Mouse (Mus musculus) lung, postnatal 0 days (tissue): ENCODE data around the gene Gm49721. TPM values are rescaled to one million over a fixed set of nuclear protein-coding genes. Genes with fewer than 3 reads are reported as not detected.
"Not testable (repeated sequence)": the region's sequence is repeated elsewhere in the genome, so short reads cannot be mapped to it uniquely, and the experiment has no call there.

Experiments used
- ATAC-seq: fragments of 200-750 bp; cut with Nextera tagmentation; 2 replicates; pipeline ENCODE4 v1.8.0; 2017; ENCODE audit warnings: moderate library complexity
- DNase-seq: peaks from one replicate; pipeline ENCODE4 v3.0.0-alpha.2; 2016; ENCODE audit warnings: low spot score
- H3K27ac ChIP-seq: fragments of 300-500 bp; sonication (generic); 2 replicates; pipeline ENCODE4 v1.5.1; 2014; ENCODE audit warnings: antibody characterized with exemption, mild to moderate bottlenecking, low read length, mixed read lengths
- H3K27me3 ChIP-seq: fragments of 300-500 bp; sonication (generic); replicated peaks from 2 replicates; pipeline ENCODE4 v1.6.1; 2014; ENCODE audit warnings: low read length, mixed read lengths; ENCODE audit not compliant: insufficient read depth
- H3K36me3 ChIP-seq: fragments of 300-500 bp; sonication (generic); 2 replicates; pipeline ENCODE4 v1.6.1; 2014; ENCODE audit warnings: low read length, mixed read lengths; ENCODE audit not compliant: insufficient read depth
- H3K4me1 ChIP-seq: fragments of 300-500 bp; sonication (generic); 2 replicates; pipeline ENCODE4 v1.6.1; 2014; ENCODE audit warnings: antibody characterized with exemption, low read depth, low read length, mixed read lengths; ENCODE audit not compliant: insufficient read depth
- H3K4me2 ChIP-seq: fragments of 300-500 bp; sonication (generic); replicated peaks from 2 replicates; pipeline ENCODE4 v1.6.1; 2014; ENCODE audit warnings: low read depth, mild to moderate bottlenecking, low read length, moderate library complexity, mixed read lengths
- H3K4me3 ChIP-seq: fragments of 300-500 bp; sonication (generic); 2 replicates; pipeline ENCODE4 v1.5.1; 2014; ENCODE audit warnings: low read depth, low read length
- H3K9ac ChIP-seq: fragments of 300-500 bp; sonication (generic); replicated peaks from 2 replicates; pipeline ENCODE4 v1.6.1; 2014; ENCODE audit warnings: low read depth, mild to moderate bottlenecking
- H3K9me3 ChIP-seq: fragments of 300-500 bp; sonication (generic); 2 replicates; pipeline ENCODE4 v1.6.1; 2016; ENCODE audit warnings: low read length, mixed read lengths
- WGBS: fragments of 180-500 bp; shearing (Covaris S2); extraction: QIAGEN DNeasy Blood & Tissue Kit; methylation state at CpG from one replicate; pipeline ENCODE4 v1.1.7; 2014; 5-methylcytosine and 5-hydroxymethylcytosine counted together
- polyA plus RNA-seq: library from polyadenylated mRNA; unstranded; fragments of >200 nt; fragmentation: Nextera tagmentation; extraction: Ambion mirVana; gene quantifications from 2 replicates; pipeline ENCODE4 v1.2.1, GENCODE M21; 2015

Gene Gm49721
- polyA plus RNA-seq, 1 experiment from 2014 or later = 0.32 TPM

- ATAC-seq = peak; percentile 92
- not testable (repeated sequence) for H3K27ac ChIP-seq, H3K9me3 ChIP-seq, H3K4me2 ChIP-seq, H3K4me1 ChIP-seq, H3K9ac ChIP-seq, H3K36me3 ChIP-seq, H3K27me3 ChIP-seq, DNase-seq, H3K4me3 ChIP-seq
- no CpG with 5 or more reads among the region's 3 CpGs for WGBS
Measured at GRCm38 (mm10) chr17:7003392-7003791, 24.7 kb downstream of the Gm49721 start.

- ATAC-seq, H3K27ac ChIP-seq, H3K27me3 ChIP-seq, H3K9ac ChIP-seq, H3K36me3 ChIP-seq, H3K4me2 ChIP-seq, DNase-seq, H3K4me1 ChIP-seq, H3K4me3 ChIP-seq, H3K9me3 ChIP-seq: not testable (repeated sequence)
- 44% methylated on average over 3 of the region's 4 CpGs for WGBS
Measured at GRCm38 (mm10) chr17:7005646-7006045, 26.9 kb downstream of the Gm49721 start.

GRCm38 (mm10) chr17:7008885-7009284 lies 30.2 kb downstream of the Gm49721 start:
- not testable (repeated sequence) for H3K9me3 ChIP-seq, H3K27me3 ChIP-seq, H3K4me3 ChIP-seq, H3K4me1 ChIP-seq, H3K4me2 ChIP-seq, DNase-seq, H3K36me3 ChIP-seq, ATAC-seq, H3K9ac ChIP-seq, H3K27ac ChIP-seq

GRCm38 (mm10) chr17:7009440-7009839 lies 30.7 kb downstream of the Gm49721 start:
- not testable (repeated sequence) for H3K9me3 ChIP-seq, H3K4me1 ChIP-seq, H3K27ac ChIP-seq, H3K36me3 ChIP-seq, H3K27me3 ChIP-seq, H3K4me3 ChIP-seq, DNase-seq, ATAC-seq, H3K9ac ChIP-seq, H3K4me2 ChIP-seq
- WGBS = no CpG with 5 or more reads among the region's 7 CpGs

GRCm38 (mm10) chr17:7009901-7010300 lies 31.2 kb downstream of the Gm49721 start:
- not testable (repeated sequence) for H3K4me2 ChIP-seq, H3K4me3 ChIP-seq, H3K27me3 ChIP-seq, H3K9ac ChIP-seq, ATAC-seq, H3K9me3 ChIP-seq, H3K27ac ChIP-seq, H3K4me1 ChIP-seq, H3K36me3 ChIP-seq
- DNase-seq = peak; percentile 3
- WGBS = 45% methylated on average over 4 of the region's 9 CpGs

GRCm38 (mm10) chr17:7014190-7014589 lies 35.5 kb downstream of the Gm49721 start:
- H3K27me3 ChIP-seq, H3K9me3 ChIP-seq, DNase-seq, H3K27ac ChIP-seq, H3K9ac ChIP-seq, H3K4me1 ChIP-seq, H3K36me3 ChIP-seq, H3K4me3 ChIP-seq, ATAC-seq, H3K4me2 ChIP-seq: not testable (repeated sequence)
- no CpG with 5 or more reads among the region's 1 CpGs for WGBS

- ATAC-seq, H3K9me3 ChIP-seq, H3K4me3 ChIP-seq, DNase-seq, H3K27ac ChIP-seq, H3K9ac ChIP-seq, H3K27me3 ChIP-seq, H3K36me3 ChIP-seq, H3K4me1 ChIP-seq, H3K4me2 ChIP-seq: not testable (repeated sequence)
- WGBS = no CpG with 5 or more reads among the region's 14 CpGs
Measured at GRCm38 (mm10) chr17:7025257-7025656, 46.6 kb downstream of the Gm49721 start, which contains the start of gene Gm1604a. Gm1604a (plus strand) TSS chr17:7025568.

GRCm38 (mm10) chr17:7025764-7026346 lies 47.2 kb downstream of the Gm49721 start:
- not testable (repeated sequence) for ATAC-seq, H3K36me3 ChIP-seq
- 52% methylated on average over 3 of the region's 14 CpGs for WGBS

GRCm38 (mm10) chr17:7030204-7030603 lies 51.5 kb downstream of the Gm49721 start:
- not testable (repeated sequence) for H3K36me3 ChIP-seq, H3K4me3 ChIP-seq, DNase-seq, H3K9ac ChIP-seq, H3K9me3 ChIP-seq, ATAC-seq, H3K27me3 ChIP-seq, H3K27ac ChIP-seq, H3K4me2 ChIP-seq, H3K4me1 ChIP-seq
- 60% methylated on average over 5 of the region's 7 CpGs for WGBS

More at GRCm38 (mm10) chr17:7025764-7026346, 47.2 kb downstream of the Gm49721 start:
- H3K4me3 ChIP-seq, H3K27ac ChIP-seq, H3K4me2 ChIP-seq, H3K9ac ChIP-seq, DNase-seq, H3K4me1 ChIP-seq, H3K27me3 ChIP-seq, H3K9me3 ChIP-seq: not testable (repeated sequence)

GRCm38 (mm10) chr17:7030622-7031174 lies 52.0 kb downstream of the Gm49721 start:
- whole genome bisulfite sequencing = 50% methylated on average over 3 of the region's 6 CpGs
- ATAC-seq = peak; percentile 52

More at GRCm38 (mm10) chr17:7030622-7031174, 52.0 kb downstream of the Gm49721 start:
- DNase-seq = peak; percentile 4
- not testable (repeated sequence) for H3K4me2 ChIP-seq, H3K9ac ChIP-seq, H3K27ac ChIP-seq, H3K9me3 ChIP-seq, H3K36me3 ChIP-seq, H3K4me1 ChIP-seq, H3K27me3 ChIP-seq, H3K4me3 ChIP-seq
